Mouse (Mus musculus) thymus, adult 2 months (tissue): ENCODE results near the gene Psmb5. TPM values are rescaled to one million over a fixed set of nuclear protein-coding genes. Genes with fewer than 3 reads are reported as not detected.
A peak's percentile ranks its signal among the peaks of the same experiment; 100 is the strongest.

ENCODE experiments used
- DNase-seq: peaks from one replicate; pipeline ENCODE4 v3.0.0; 2021
- H3K27ac ChIP-seq: fragments of 200-500 bp; 2 replicates; pipeline ENCODE4 v1.5.1; 2012; ENCODE audit warnings: low read length, control low read depth; ENCODE audit not compliant: control insufficient read depth, insufficient read depth
- H3K27me3 ChIP-seq: fragments of 200-500 bp; 2 replicates; pipeline ENCODE4 v1.6.1; 2012; ENCODE audit warnings: mild to moderate bottlenecking, low read length, moderate library complexity, mixed read lengths; ENCODE audit not compliant: control insufficient read depth, insufficient read depth
- H3K36me3 ChIP-seq: fragments of 200-500 bp; 2 replicates; pipeline ENCODE4 v1.6.1; 2012; ENCODE audit warnings: mild to moderate bottlenecking, low read length, moderate library complexity; ENCODE audit not compliant: control insufficient read depth, insufficient read depth
- H3K4me1 ChIP-seq: fragments of 200-500 bp; replicated peaks from 2 replicates; pipeline ENCODE4 v1.6.1; 2012; ENCODE audit warnings: low read length; ENCODE audit not compliant: control insufficient read depth, insufficient read depth
- H3K4me3 ChIP-seq: fragments of 200-500 bp; 2 replicates; pipeline ENCODE4 v1.5.1; 2012; ENCODE audit warnings: mild to moderate bottlenecking, low read length, control low read depth, moderate library complexity; ENCODE audit not compliant: control insufficient read depth, insufficient read depth
- CTCF ChIP-seq: fragments of 200-500 bp; IDR thresholded peaks from 2 replicates; pipeline ENCODE4 v1.5.1; 2012; ENCODE audit warnings: mild to moderate bottlenecking, control low read depth, low read length, moderate library complexity, borderline replicate concordance; ENCODE audit not compliant: control insufficient read depth, poor library complexity, insufficient read depth; ENCODE audit errors: extremely low read depth
- POLR2A ChIP-seq: fragments of 200-500 bp; IDR thresholded peaks from 2 replicates; pipeline ENCODE4 v1.6.1; 2012; ENCODE audit warnings: mild to moderate bottlenecking, low read length, control low read depth, moderate library complexity; ENCODE audit not compliant: control insufficient read depth, poor library complexity, insufficient read depth; ENCODE audit errors: extremely low read depth
- WGBS: fragments of 180-500 bp; shearing (Covaris S2); methylation state at CpG from one replicate; pipeline ENCODE4 v1.1.7; 2018; 5-methylcytosine and 5-hydroxymethylcytosine counted together
- polyA plus RNA-seq: library from polyadenylated mRNA; depleted of rRNA; stranded (reverse); fragments of >200 nt; gene quantifications from 2 replicates; pipeline ENCODE4 v1.2.3, GENCODE M21; 2012

Gene Psmb5
- polyA plus RNA-seq, 1 experiment, result 266 TPM

GRCm38 (mm10) chr14:54601601-54602000, 16.2 kb downstream of the Psmb5 start:
- peaks cover 4% of the 10 kb centered on the region for H3K4me1 ChIP-seq
- no peaks in the 10 kb centered on the region for H3K27me3 ChIP-seq
- TF ChIP-seq CTCF, result no peak
- TF ChIP-seq POLR2A, result no peak
- no peak for DNase-seq
- no peaks in the 10 kb centered on the region for H3K36me3 ChIP-seq
- 63% methylated on average over 2 of the region's 2 CpGs for WGBS
- H3K4me3 ChIP-seq, result no peak overlapping the region
- no peak overlapping the region for H3K27ac ChIP-seq

GRCm38 (mm10) chr14:54597084-54597483, 20.7 kb downstream of the Psmb5 start:
- H3K27ac ChIP-seq, result no peak overlapping the region
- peak; percentile 62; the same call in 1 of the 2 replicates for TF ChIP-seq CTCF
- TF ChIP-seq POLR2A, result no peak
- H3K4me1 ChIP-seq, result no peaks in the 10 kb centered on the region
- no peaks in the 10 kb centered on the region for H3K36me3 ChIP-seq
- DNase-seq, result peak; percentile 14
- WGBS, result 86% methylated on average over 7 of the region's 7 CpGs
- H3K27me3 ChIP-seq, result no peaks in the 10 kb centered on the region
- no peak overlapping the region for H3K4me3 ChIP-seq

- Histone ChIP-seq H3K27me3 (no peaks in the 10 kb centered on the region), H3K4me1 (no peaks in the 10 kb centered on the region), H3K27ac (no peak overlapping the region), H3K36me3 (no peaks in the 10 kb centered on the region), H3K4me3 (no peak overlapping the region)
- TF ChIP-seq CTCF (no peak), POLR2A (no peak)
- no peak for DNase-seq
- 96% methylated on average over 28 of the region's 28 CpGs for WGBS
Measured at GRCm38 (mm10) chr14:54594631-54595414, 23.0 kb downstream of the Psmb5 start.

- H3K4me3 ChIP-seq, result no peak overlapping the region
- no peaks in the 10 kb centered on the region for H3K36me3 ChIP-seq
- no peaks in the 10 kb centered on the region for H3K27me3 ChIP-seq
- DNase-seq, result no peak
- 99% methylated on average over 3 of the region's 3 CpGs for WGBS
- H3K4me1 ChIP-seq, result no peaks in the 10 kb centered on the region
- H3K27ac ChIP-seq, result no peak overlapping the region
- TF ChIP-seq CTCF, result no peak
- TF ChIP-seq POLR2A, result no peak
Measured at GRCm38 (mm10) chr14:54594055-54594454, 23.8 kb downstream of the Psmb5 start.

GRCm38 (mm10) chr14:54592319-54592934, 25.4 kb downstream of the Psmb5 start:
- H3K27me3 ChIP-seq, result no peaks in the 10 kb centered on the region
- 49% methylated on average over 10 of the region's 10 CpGs for WGBS
- no peak for DNase-seq
- no peak overlapping the region for H3K27ac ChIP-seq
- H3K4me3 ChIP-seq, result no peak overlapping the region
- H3K4me1 ChIP-seq, result no peaks in the 10 kb centered on the region
- no peak for TF ChIP-seq POLR2A
- TF ChIP-seq CTCF, result no peak
- H3K36me3 ChIP-seq, result no peaks in the 10 kb centered on the region

GRCm38 (mm10) chr14:54591056-54591455, 26.8 kb downstream of the Psmb5 start:
- Histone ChIP-seq H3K27ac (no peak overlapping the region), H3K4me1 (no peaks in the 10 kb centered on the region), H3K4me3 (no peak overlapping the region), H3K27me3 (no peaks in the 10 kb centered on the region), H3K36me3 (no peaks in the 10 kb centered on the region)
- DNase-seq, result no peak
- TF ChIP-seq POLR2A (no peak), CTCF (no peak)
- WGBS, result 98% methylated on average over 16 of the region's 16 CpGs

- Histone ChIP-seq H3K27ac (no peak overlapping the region), H3K4me1 (no peaks in the 10 kb centered on the region), H3K4me3 (no peak overlapping the region), H3K36me3 (no peaks in the 10 kb centered on the region), H3K27me3 (no peaks in the 10 kb centered on the region)
- TF ChIP-seq POLR2A (no peak), CTCF (peak; percentile 54; the same call in 1 of the 2 replicates)
- DNase-seq, result peak; percentile 51
- 77% methylated on average over 7 of the region's 7 CpGs for WGBS
Measured at GRCm38 (mm10) chr14:54583681-54584338, 34.0 kb downstream of the Psmb5 start.
